Mouse (Mus musculus) liver, adult 2 months (tissue): Measurements from ENCODE around the gene Cog7. TPM values are rescaled to one million over a fixed set of nuclear protein-coding genes. Genes with fewer than 3 reads are reported as not detected.

ENCODE experiments used
- DNase-seq: peaks from one replicate; pipeline ENCODE4 v3.0.0-alpha.2; 2011; ENCODE audit warnings: low read depth, low spot score; ENCODE audit errors: extremely low read depth
- H3K27ac ChIP-seq: fragments of 200-500 bp; replicated peaks from 2 replicates; pipeline ENCODE4 v1.5.1; 2012; ENCODE audit warnings: low read depth, mild to moderate bottlenecking, control low read depth, inconsistent platforms, low read length; ENCODE audit not compliant: insufficient read depth
- H3K27me3 ChIP-seq: fragments of 200-500 bp; 2 replicates; pipeline ENCODE4 v1.6.1; 2012; ENCODE audit warnings: mild to moderate bottlenecking, moderate library complexity, low read length, inconsistent platforms; ENCODE audit not compliant: control insufficient read depth, insufficient read depth
- H3K36me3 ChIP-seq: fragments of 200-500 bp; 2 replicates; pipeline ENCODE4 v1.6.1; 2012; ENCODE audit warnings: low read length, inconsistent platforms; ENCODE audit not compliant: control insufficient read depth, insufficient read depth
- H3K4me1 ChIP-seq: fragments of 200-500 bp; 2 replicates; pipeline ENCODE4 v1.6.1; 2011; ENCODE audit warnings: low read length; ENCODE audit not compliant: control insufficient read depth, insufficient read depth
- H3K4me3 ChIP-seq: fragments of 200-500 bp; 2 replicates; pipeline ENCODE4 v1.5.1; 2011; ENCODE audit warnings: low read depth, mild to moderate bottlenecking, control low read depth, low read length, moderate library complexity; ENCODE audit not compliant: insufficient read depth
- H3K79me2 ChIP-seq: fragments of 200-500 bp; 2 replicates; pipeline ENCODE4 v1.6.1; 2012; ENCODE audit warnings: inconsistent platforms, mild to moderate bottlenecking, low read length, moderate library complexity; ENCODE audit not compliant: control insufficient read depth, insufficient read depth
- H3K9ac ChIP-seq: fragments of 200-500 bp; 2 replicates; pipeline ENCODE4 v1.6.1; 2012; ENCODE audit warnings: low read depth, mild to moderate bottlenecking, control low read depth, inconsistent platforms, low read length
- CTCF ChIP-seq: fragments of 200-500 bp; IDR thresholded peaks from 2 replicates; pipeline ENCODE4 v1.5.1; 2011; ENCODE audit warnings: low read depth, low read length, control low read depth
- POLR2A ChIP-seq: fragments of 200-500 bp; IDR thresholded peaks from 2 replicates; pipeline ENCODE4 v1.6.1; 2011; ENCODE audit warnings: low read length, control low read depth; ENCODE audit not compliant: insufficient read depth; ENCODE audit errors: extremely low read depth
- WGBS: fragments of 180-500 bp; shearing (Covaris S2); methylation state at CpG from one replicate; pipeline ENCODE4 v1.1.7; 2018; 5-methylcytosine and 5-hydroxymethylcytosine counted together
- polyA plus RNA-seq: library from polyadenylated mRNA; depleted of rRNA; stranded (reverse); fragments of >200 nt; gene quantifications from 2 replicates; pipeline ENCODE4 v1.2.3, GENCODE M21; 2012
- total RNA-seq: library from RNA; depleted of rRNA; stranded (reverse); fragments of >200 nt; gene quantifications from 2 replicates; pipeline ENCODE4 v1.2.3, GENCODE M21; 2014

Gene Cog7
- total and polyA plus RNA-seq, 2 experiments = 15.4 to 15.6 TPM

- H3K79me2 ChIP-seq = no peaks in the 10 kb centered on the region
- no peak overlapping the region for H3K27ac ChIP-seq
- no peak overlapping the region for H3K4me3 ChIP-seq
- no peak for DNase-seq
- H3K27me3 ChIP-seq = no peaks in the 10 kb centered on the region
- H3K36me3 ChIP-seq = peaks cover 3% of the 10 kb centered on the region; the same call in 1 of the 2 replicates
- TF ChIP-seq POLR2A = no peak
- TF ChIP-seq CTCF = no peak
- 93% methylated on average over 2 of the region's 2 CpGs for WGBS
- H3K9ac ChIP-seq = no peak overlapping the region
- no peaks in the 10 kb centered on the region for H3K4me1 ChIP-seq
Observed at GRCm38 (mm10) chr7:121934346-121934745, 47.2 kb downstream of the Cog7 start.

DNA sequence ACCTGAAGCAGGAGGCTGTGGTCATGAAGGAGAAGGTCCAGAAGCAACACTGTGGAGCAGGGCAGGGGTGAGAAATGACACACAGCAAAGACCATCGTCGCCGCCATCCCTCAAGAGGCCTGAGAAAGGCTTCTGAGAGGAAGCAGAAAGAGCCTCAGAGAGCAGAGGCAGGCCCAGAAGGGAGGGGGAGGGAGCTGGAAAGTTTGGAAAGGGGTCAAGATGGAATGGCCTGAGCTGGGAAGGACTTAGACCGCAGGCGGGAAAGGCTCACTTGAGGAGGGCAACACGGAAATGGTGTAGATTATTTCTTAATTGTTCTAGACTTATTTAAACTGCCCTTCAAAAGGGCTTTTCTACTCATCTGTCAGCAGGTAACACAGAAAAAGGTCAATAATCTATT, 47.8 kb downstream of the Cog7 start:
- no peak overlapping the region for H3K9ac ChIP-seq
- no peak for TF ChIP-seq POLR2A
- TF ChIP-seq CTCF = no peak
- H3K36me3 ChIP-seq = peaks cover 7% of the 10 kb centered on the region; the same call in 1 of the 2 replicates
- no peak for DNase-seq
- no peaks in the 10 kb centered on the region for H3K4me1 ChIP-seq
- H3K27ac ChIP-seq = no peak overlapping the region
- no peak overlapping the region for H3K4me3 ChIP-seq
- H3K27me3 ChIP-seq = no peaks in the 10 kb centered on the region
- H3K79me2 ChIP-seq = no peaks in the 10 kb centered on the region
- 92% methylated on average over 6 of the region's 6 CpGs for WGBS

DNA sequence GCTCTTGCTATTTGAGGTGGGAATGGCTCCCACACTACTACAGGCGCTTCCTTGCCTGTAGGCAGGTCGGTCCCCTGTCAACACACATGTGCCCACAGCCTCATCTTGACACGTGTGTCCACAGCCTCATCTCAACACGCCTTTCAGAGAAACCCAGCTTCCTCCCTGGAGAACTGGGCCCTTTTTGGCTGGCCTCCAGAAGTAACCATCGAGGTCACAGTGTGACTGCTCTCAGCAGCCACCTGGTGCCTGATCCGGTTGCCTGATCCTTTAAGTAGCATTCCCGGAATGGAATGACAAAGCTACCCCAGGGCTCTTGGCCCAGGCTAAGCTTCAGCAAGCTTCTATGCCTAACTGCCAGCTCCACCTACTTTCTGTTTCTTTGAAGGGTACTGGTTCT, 50.3 kb downstream of the Cog7 start:
- H3K4me3 ChIP-seq = no peak overlapping the region
- H3K27me3 ChIP-seq = no peaks in the 10 kb centered on the region
- no peak for TF ChIP-seq POLR2A
- TF ChIP-seq CTCF = no peak
- H3K79me2 ChIP-seq = no peaks in the 10 kb centered on the region
- WGBS = 82% methylated on average over 7 of the region's 7 CpGs
- H3K4me1 ChIP-seq = no peaks in the 10 kb centered on the region
- DNase-seq = no peak
- H3K27ac ChIP-seq = no peak overlapping the region
- no peak overlapping the region for H3K9ac ChIP-seq
- H3K36me3 ChIP-seq = peaks cover 11% of the 10 kb centered on the region; the same call in 1 of the 2 replicates

- no peak for DNase-seq
- H3K9ac ChIP-seq = no peak overlapping the region
- H3K79me2 ChIP-seq = no peaks in the 10 kb centered on the region
- no peaks in the 10 kb centered on the region for H3K27me3 ChIP-seq
- no peaks in the 10 kb centered on the region for H3K4me1 ChIP-seq
- H3K4me3 ChIP-seq = no peak overlapping the region
- 87% methylated on average over 2 of the region's 2 CpGs for WGBS
- H3K36me3 ChIP-seq = peaks cover 23% of the 10 kb centered on the region
- H3K27ac ChIP-seq = no peak overlapping the region
- no peak for TF ChIP-seq CTCF
- no peak for TF ChIP-seq POLR2A
Observed at GRCm38 (mm10) chr7:121927882-121928281, 53.6 kb downstream of the Cog7 start.

GRCm38 (mm10) chr7:121924361-121924760, 57.1 kb downstream of the Cog7 start:
- Histone ChIP-seq H3K79me2 (no peaks in the 10 kb centered on the region), H3K27ac (no peak overlapping the region), H3K4me1 (no peaks in the 10 kb centered on the region), H3K9ac (no peak overlapping the region), H3K36me3 (peaks cover 20% of the 10 kb centered on the region), H3K4me3 (no peak overlapping the region), H3K27me3 (no peaks in the 10 kb centered on the region)
- over 99% methylated on average over 7 of the region's 7 CpGs for WGBS
- TF ChIP-seq CTCF = no peak
- no peak for DNase-seq

GRCm38 (mm10) chr7:121913944-121914343, 67.6 kb downstream of the Cog7 start:
- no peak overlapping the region for H3K4me3 ChIP-seq
- H3K27ac ChIP-seq = no peak overlapping the region
- TF ChIP-seq CTCF = no peak
- no peak for TF ChIP-seq POLR2A
- H3K9ac ChIP-seq = no peak overlapping the region
- 82% methylated on average over 6 of the region's 6 CpGs for WGBS
- no peaks in the 10 kb centered on the region for H3K27me3 ChIP-seq
- H3K36me3 ChIP-seq = no peaks in the 10 kb centered on the region
- no peaks in the 10 kb centered on the region for H3K4me1 ChIP-seq
- no peak for DNase-seq
- H3K79me2 ChIP-seq = no peaks in the 10 kb centered on the region
